Mouse (Mus musculus) Patski (cell line): ENCODE results near the gene AC109138.7. TPM values are rescaled to one million over a fixed set of nuclear protein-coding genes. Genes with fewer than 3 reads are reported as not detected.

Experiments used
- ATAC-seq: fragments of 100-300 bp; one replicate; pipeline ENCODE4 v1.8.0; 2021
- CTCF ChIA-PET: fragments of 350-600 bp; sonication (Branson Sonifier 250); formaldehyde crosslinking; loops from one replicate; lab custom pipeline; 2022; ENCODE audit warnings: inconsistent platforms; lab: Charles Lee
- POLR2A ChIA-PET: fragments of 350-600 bp; sonication (Branson Sonifier 250); formaldehyde crosslinking; loops from one replicate; lab custom pipeline; 2022; ENCODE audit warnings: antibody characterized with exemption, inconsistent platforms; lab: Charles Lee
- DNase-seq: peaks from one replicate; pipeline ENCODE4 v3.0.0-alpha.2; 2011; ENCODE audit warnings: low read depth, low spot score
- H3K27me3 ChIP-seq: fragments of 371-371 bp; one replicate; pipeline ENCODE4 v1.5.1; 2021
- CTCF ChIP-seq: fragments of 100-300 bp; IDR thresholded peaks from one replicate; pipeline ENCODE4 v1.5.1; 2021
- in situ Hi-C: fragments of 300-500 bp; cut with MboI; formaldehyde crosslinking; loops from 3 replicates; pipeline ENCODE4 v1.11.1; 2018; ENCODE audit warnings: low pct_unique_long_range_greater_than_20kb, mixed read lengths
- polyA plus RNA-seq: library from polyadenylated mRNA; unstranded; gene quantifications from one replicate; pipeline ENCODE4 v1.2.3, GENCODE M21; 2021

Gene AC109138.7
- polyA plus RNA-seq, 1 experiment from 2014 or later = 0.62 TPM

DNA sequence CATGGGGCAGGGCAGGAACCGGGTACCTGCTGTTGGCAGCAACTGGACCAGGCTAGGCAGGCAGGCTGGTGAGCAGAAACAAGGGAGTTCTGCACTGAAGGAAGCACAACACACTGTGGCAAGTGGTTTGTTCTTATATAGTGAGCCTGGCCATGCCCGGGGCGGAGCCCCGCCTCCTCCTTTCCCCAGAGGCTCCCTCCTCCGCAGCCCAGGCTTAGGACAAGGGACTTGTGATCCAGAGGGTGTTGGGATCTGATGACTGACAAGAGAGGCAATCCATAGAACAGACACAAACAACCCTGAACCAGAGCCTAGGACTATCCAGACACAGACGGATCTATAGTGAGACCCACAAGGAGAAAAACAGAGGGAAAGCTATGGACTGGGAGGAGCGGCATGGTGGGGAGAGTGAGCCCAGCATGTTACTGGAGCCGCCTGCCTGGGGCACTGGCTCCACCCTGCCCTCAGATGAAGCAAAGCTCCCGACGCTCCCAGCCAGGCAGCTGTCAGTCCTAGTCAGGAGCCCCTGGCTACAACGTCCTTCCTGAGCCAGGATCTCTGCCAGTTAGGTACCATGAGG lies 38.7 kb upstream of the AC109138.7 start, which contains the start of gene Carns1:
TSS of gene Carns1 (minus strand) at position 112 of the 580 bp plus-strand sequence.
- no peaks in the 10 kb centered on the region for H3K27me3 ChIP-seq
- CTCF ChIA-PET = interaction anchor here (1.3 to 1.4 kb wide), 2 partner anchors 10 to 17 kb away, joined by 3 read pairs; no protein-coding TSS in a partner anchor
- POLR2A ChIA-PET = interaction anchor here (1.4 kb wide), 1 partner anchor 10 kb away, joined by 3 read pairs; no protein-coding TSS in a partner anchor
- TF ChIP-seq CTCF = no peak
- ATAC-seq (no peak), DNase-seq (no peak)
- in situ Hi-C loops = no loop called here

DNA sequence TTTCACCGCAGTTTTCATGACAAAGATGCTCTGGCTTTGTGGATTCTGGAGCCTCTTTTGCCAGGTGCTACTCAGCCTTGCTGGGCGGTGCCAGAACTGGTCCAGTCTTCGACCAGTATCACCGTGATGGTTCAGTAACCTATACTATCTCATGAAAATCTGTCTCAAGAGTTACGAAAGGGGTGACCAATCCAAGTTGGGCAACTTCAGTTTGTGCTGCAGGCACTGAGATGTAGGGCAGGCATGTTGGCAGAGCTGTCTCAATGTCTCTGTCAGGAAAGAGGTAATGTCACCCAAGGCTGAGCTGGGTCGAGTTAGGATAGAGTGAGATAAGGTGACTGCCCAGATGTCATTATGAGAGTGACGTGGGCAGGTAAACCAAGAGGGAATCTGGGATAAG lies 33.7 kb upstream of the AC109138.7 start:
- in situ Hi-C loops = no loop called here
- no peak for TF ChIP-seq CTCF

GRCm38 (mm10) chr19:4181892-4182291 lies 32.3 kb upstream of the AC109138.7 start:
- no peaks in the 10 kb centered on the region for H3K27me3 ChIP-seq
- no peak for TF ChIP-seq CTCF
- in situ Hi-C loops = no loop called here
- ChIA-PET CTCF (interaction anchor here (1.7 to 2.4 kb wide), 2 partner anchors 10 to 12 kb away, joined by 4 to 8 read pairs; no protein-coding TSS in a partner anchor), POLR2A (interaction anchor here (1.3 to 1.6 kb wide), 2 partner anchors 10 to 20 kb away, joined by 4 to 7 read pairs; partner anchors contain the start of gene Rad9a)
- no peak for DNase-seq
- ATAC-seq = no peak

More for the DNA sequence above, 33.7 kb upstream of the AC109138.7 start:
- no peaks in the 10 kb centered on the region for H3K27me3 ChIP-seq
- ATAC-seq = no peak
- no peak for DNase-seq
- ChIA-PET CTCF (interaction anchor here (1.7 to 2.4 kb wide), 2 partner anchors 8 to 10 kb away, joined by 4 to 8 read pairs; no protein-coding TSS in a partner anchor), POLR2A (no interaction called here)

DNA sequence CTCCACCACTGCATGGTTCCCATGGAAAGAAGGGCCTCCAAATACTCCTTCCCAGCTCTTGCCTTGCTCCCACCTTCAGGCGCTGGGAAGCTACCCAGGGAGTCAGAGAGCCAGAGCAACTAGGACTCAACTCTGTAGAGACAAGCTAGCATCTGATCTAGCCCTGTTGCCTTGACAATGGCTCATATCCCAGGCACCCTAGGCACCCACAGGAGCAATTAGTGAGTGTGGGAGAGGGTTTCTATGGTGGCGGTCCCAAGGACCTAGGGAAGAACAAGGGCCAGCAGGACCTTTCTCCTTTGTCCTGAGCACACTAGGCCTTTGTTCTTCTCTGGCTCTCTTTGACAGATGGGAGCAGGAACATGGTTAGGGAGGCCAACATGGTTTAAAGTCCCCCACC lies 30.5 kb upstream of the AC109138.7 start:
- POLR2A ChIA-PET = interaction anchor here (0.6 to 1.5 kb wide), 2 partner anchors 14 to 65 kb away, joined by 3 read pairs; no protein-coding TSS in a partner anchor
- DNase-seq (no peak), ATAC-seq (no peak)
- H3K27me3 ChIP-seq = no peaks in the 10 kb centered on the region
- in situ Hi-C loops = no loop called here
- TF ChIP-seq CTCF = no peak
- CTCF ChIA-PET = no interaction called here

- DNase-seq = no peak
- TF ChIP-seq CTCF = no peak
- POLR2A ChIA-PET = interaction anchor here (0.6 to 1.0 kb wide), 2 partner anchors 22 to 135 kb away, joined by 3 read pairs; partner anchors contain the start of gene Rps6kb2
- CTCF ChIA-PET = interaction anchor here (1.1 kb wide), 1 partner anchor 10 kb away, joined by 3 read pairs; the partner anchor contains the start of gene Carns1
- no peaks in the 10 kb centered on the region for H3K27me3 ChIP-seq
- no peak for ATAC-seq
- in situ Hi-C loops = no loop called here
Observed at GRCm38 (mm10) chr19:4184976-4185975, 28.9 kb upstream of the AC109138.7 start.

GRCm38 (mm10) chr19:4187303-4187702 lies 26.9 kb upstream of the AC109138.7 start:
- in situ Hi-C loops = no loop called here
- no peak for TF ChIP-seq CTCF
- DNase-seq (no peak), ATAC-seq (no peak)
- CTCF ChIA-PET = interaction anchor here (1.2 to 1.7 kb wide), 2 partner anchors 9 to 17 kb away, joined by 4 read pairs; no protein-coding TSS in a partner anchor
- POLR2A ChIA-PET = no interaction called here
- H3K27me3 ChIP-seq = no peaks in the 10 kb centered on the region

DNA sequence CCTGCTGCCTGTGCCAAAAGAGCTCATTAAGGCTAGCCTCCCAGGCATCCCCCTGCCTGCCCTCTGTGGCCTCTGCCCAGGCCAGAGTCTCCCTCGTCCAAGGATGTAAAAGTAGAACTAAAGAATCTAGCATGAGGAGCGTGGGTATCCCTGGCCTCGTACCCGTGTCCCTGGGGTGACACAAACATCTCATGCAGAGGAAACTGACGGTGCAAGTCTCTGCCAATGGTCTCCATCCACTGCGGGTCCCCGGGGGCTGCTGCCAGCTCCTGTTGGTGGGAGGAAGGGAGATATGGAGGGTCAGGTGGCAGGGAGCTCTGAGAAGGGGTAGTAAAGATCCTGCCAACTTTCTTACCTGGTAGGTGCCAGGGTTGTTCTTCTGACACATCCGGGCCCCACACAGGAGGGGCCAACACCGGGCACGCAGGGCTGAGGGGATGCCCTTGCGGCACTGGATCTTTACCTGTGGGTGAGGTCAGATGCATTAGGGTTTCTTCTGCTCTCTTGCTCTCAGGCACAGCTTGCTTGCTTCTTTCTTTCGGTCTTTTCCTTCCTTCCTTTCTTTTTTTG lies 25.0 kb upstream of the AC109138.7 start:
- ATAC-seq = no peak
- no peaks in the 10 kb centered on the region for H3K27me3 ChIP-seq
- in situ Hi-C loops = no loop called here
- DNase-seq = no peak
- no peak for TF ChIP-seq CTCF
- POLR2A ChIA-PET = interaction anchor here (1.3 kb wide), 1 partner anchor 10 kb away, joined by 3 read pairs; no protein-coding TSS in a partner anchor
- CTCF ChIA-PET = interaction anchor here (0.9 kb wide), 1 partner anchor 10 kb away, joined by 3 read pairs; no protein-coding TSS in a partner anchor

- in situ Hi-C loops = no loop called here
- no peak for DNase-seq
Observed at GRCm38 (mm10) chr19:4190831-4191334, 23.3 kb upstream of the AC109138.7 start, which contains the start of gene Tbc1d10c. Tbc1d10c (minus strand) TSS chr19:4191284.

More at GRCm38 (mm10) chr19:4190831-4191334, 23.3 kb upstream of the AC109138.7 start, which contains the start of gene Tbc1d10c:
- ChIA-PET POLR2A (interaction anchor here (0.6 to 2.0 kb wide), 2 partner anchors 21 to 157 kb away, joined by 4 to 22 read pairs; no protein-coding TSS in a partner anchor), CTCF (interaction anchor here (2.8 kb wide), 1 partner anchor 18 kb away, joined by 6 read pairs; no protein-coding TSS in a partner anchor)
- ATAC-seq = no peak
- H3K27me3 ChIP-seq = no peaks in the 10 kb centered on the region
- no peak for TF ChIP-seq CTCF
